Mouse (Mus musculus): ENCODE measurements around the gene Eef1b2. TPM values are rescaled to one million over a fixed set of nuclear protein-coding genes. Genes with fewer than 3 reads are reported as not detected.
A peak's percentile ranks its signal among the peaks of the same experiment; 100 is the strongest.
"Not testable (repeated sequence)": the region's sequence is repeated elsewhere in the genome, so short reads cannot be mapped to it uniquely, and the experiment has no call there.

Eef1b2 gene
- 495 and 539 TPM in 2 replicates for polyA plus RNA-seq (2014; fragmentation: Nextera tagmentation; extraction: Ambion mirVana)

DNA sequence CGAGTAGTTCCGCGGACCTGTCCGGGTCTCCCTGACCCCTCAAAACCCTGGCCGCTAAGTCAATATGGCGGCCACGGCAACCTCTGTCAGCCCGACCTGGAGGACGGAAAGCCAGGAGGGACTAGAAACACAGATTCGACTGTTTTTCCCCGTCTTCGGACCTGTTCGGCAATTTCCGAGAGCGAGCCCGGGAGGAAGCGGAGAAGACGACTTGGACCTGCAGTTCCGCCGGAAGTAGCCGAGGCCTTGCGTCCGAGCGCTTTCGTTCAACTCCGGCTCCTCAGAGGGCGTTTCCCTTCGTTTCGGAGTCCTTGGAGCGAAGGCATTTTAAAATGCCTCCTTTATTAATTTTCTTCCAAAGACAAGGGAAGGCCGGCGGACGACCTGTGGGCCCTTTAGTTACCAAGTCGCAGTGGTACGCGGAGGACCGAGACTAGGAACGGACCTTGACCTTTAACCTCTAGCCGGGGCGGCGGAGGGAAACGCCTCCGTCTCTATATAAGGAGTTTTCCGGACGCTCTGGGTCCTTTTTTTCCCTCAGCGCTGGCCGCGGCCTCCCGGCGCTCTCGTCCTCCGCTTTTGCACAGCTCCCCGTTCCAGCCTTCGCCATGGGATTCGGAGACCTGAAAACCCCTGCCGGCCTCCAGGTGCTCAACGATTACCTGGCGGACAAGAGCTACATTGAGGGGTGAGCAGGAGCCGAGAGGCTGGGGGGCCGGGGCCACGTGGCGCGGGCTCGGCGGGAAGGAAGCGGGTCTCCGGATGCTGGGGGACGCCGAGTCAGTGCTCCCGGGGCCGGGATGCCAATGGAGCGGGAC is at the start of gene Eef1b2, which contains the start of gene Ndufs1:
Gene Eef1b2, plus strand, starts transcription at position 222 of the 818 bp plus-strand sequence.
Gene Ndufs1, minus strand, starts transcription at position 230 of the 818 bp plus-strand sequence.
- peak; percentile 90 for ATAC-seq (ENCODE audit: low read depth)
- under 1% methylated on average over 72 of the region's 72 CpGs for WGBS
- peak within 1 kb of the TSS; percentile 95 for H3K4me3 ChIP-seq (ENCODE audit: low read depth, low read length)
- no peaks in the 10 kb centered on the region; the same call in 1 of the 2 replicates for H3K27me3 ChIP-seq (ENCODE audit: control insufficient read depth, insufficient read depth, low read length)
- H3K4me2 ChIP-seq (ENCODE audit: low read depth, low read length) = peak within 1 kb of the TSS; percentile 75
- peak within 1 kb of the TSS; percentile 87 for H3K27ac ChIP-seq (ENCODE audit: low read depth, low read length)
- no peaks in the 10 kb centered on the region for H3K9me3 ChIP-seq (ENCODE audit: control insufficient read depth, low read length)
- H3K9ac ChIP-seq (replicated peaks; ENCODE audit: low read depth, low read length) = peak within 1 kb of the TSS; percentile 91
- H3K4me1 ChIP-seq (ENCODE audit: control insufficient read depth, insufficient read depth, low read length) = peaks cover 20% of the 10 kb centered on the region
- peaks cover 12% of the 10 kb centered on the region; the same call in 1 of the 2 replicates for H3K36me3 ChIP-seq (ENCODE audit: control insufficient read depth, insufficient read depth, low read length)

DNA sequence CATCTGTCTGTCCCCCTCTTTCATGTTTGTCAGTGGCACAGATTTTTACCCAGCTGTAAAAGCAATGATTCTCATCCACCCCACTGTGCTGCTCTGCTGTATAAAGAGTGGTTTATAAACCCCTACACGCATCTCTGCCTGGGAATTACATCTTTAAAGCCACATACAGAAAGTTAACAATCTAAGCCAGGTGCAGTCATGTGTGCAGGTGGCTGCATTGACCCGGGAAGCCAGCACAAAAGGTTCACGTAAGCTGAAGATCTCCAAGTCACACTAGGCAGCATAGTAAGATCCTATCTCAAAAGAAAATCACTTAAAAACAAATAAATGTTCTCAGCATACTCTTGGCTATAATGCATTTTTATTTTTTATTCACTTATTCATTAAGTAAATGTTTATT is 47.4 kb upstream of the Eef1b2 start:
- ATAC-seq (ENCODE audit: low read depth) = no peak
- H3K4me2 ChIP-seq (ENCODE audit: low read depth, low read length) = no peak overlapping the region
- no peaks in the 10 kb centered on the region for H3K9me3 ChIP-seq (ENCODE audit: control insufficient read depth, low read length)
- 0 out of 2 replicates have a peak, but pooled peaks cover 3% of the 10 kb centered on the region for H3K4me1 ChIP-seq (ENCODE audit: control insufficient read depth, insufficient read depth, low read length)
- H3K27ac ChIP-seq (ENCODE audit: low read depth, low read length) = no peak overlapping the region
- no peak overlapping the region for H3K9ac ChIP-seq (replicated peaks; ENCODE audit: low read depth, low read length)
- WGBS = 46% methylated on average over 3 of the region's 3 CpGs
- no peak overlapping the region for H3K4me3 ChIP-seq (ENCODE audit: low read depth, low read length)
- no peaks in the 10 kb centered on the region for H3K36me3 ChIP-seq (ENCODE audit: control insufficient read depth, insufficient read depth, low read length)
- H3K27me3 ChIP-seq (ENCODE audit: control insufficient read depth, insufficient read depth, low read length) = no peaks in the 10 kb centered on the region

DNA sequence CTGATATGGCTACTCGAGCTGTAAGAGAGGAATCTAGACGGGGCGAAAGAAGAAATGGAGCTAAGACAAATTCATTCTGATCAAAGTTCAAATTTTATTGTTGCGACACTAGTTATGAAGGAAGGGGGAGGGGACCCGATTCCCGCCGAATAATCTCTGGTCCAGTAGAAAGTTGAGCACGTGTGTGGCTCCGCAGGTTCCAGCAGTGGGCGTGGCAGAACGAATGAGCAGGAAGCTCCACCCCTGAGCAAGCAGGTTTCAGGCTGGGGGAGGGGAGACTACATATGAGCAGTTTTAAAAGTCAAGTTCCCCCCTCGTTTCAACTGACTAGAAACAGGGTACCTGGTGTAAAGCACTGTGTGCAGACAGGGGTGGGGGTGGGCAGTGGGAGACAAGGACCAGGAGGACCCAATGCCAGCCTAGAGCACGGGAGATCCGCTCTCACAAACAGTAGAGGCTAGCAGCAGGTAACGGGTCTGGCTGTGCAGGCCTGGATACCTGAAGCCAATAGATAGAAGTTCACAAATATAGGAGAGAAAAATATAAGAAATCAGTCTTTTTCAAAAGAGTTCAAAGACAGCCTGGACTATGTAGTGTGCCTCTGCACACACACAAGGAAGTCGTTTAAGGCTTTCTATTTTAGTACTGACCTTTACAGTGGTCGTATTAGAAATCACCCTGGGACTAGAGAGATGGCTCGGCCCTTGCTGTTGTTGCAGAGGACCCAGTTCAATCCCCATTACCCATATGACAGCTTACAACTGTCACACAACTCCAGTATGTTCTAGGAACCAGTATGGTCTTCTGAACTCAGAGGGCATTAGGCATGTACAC is 46.6 kb upstream of the Eef1b2 start:
- ATAC-seq (ENCODE audit: low read depth) = peak; percentile 31; the same call in 1 of the 2 replicates
- H3K36me3 ChIP-seq (ENCODE audit: control insufficient read depth, insufficient read depth, low read length) = no peaks in the 10 kb centered on the region
- no peak overlapping the region for H3K27ac ChIP-seq (ENCODE audit: low read depth, low read length)
- H3K4me2 ChIP-seq (ENCODE audit: low read depth, low read length) = peak overlapping the region; percentile 35; the same call in 1 of the 2 replicates
- H3K9ac ChIP-seq (replicated peaks; ENCODE audit: low read depth, low read length) = no peak overlapping the region
- WGBS = 24% methylated on average over 18 of the region's 18 CpGs
- 0 out of 2 replicates have a peak, but pooled peaks cover 3% of the 10 kb centered on the region for H3K4me1 ChIP-seq (ENCODE audit: control insufficient read depth, insufficient read depth, low read length)
- H3K9me3 ChIP-seq (ENCODE audit: control insufficient read depth, low read length) = no peaks in the 10 kb centered on the region
- H3K4me3 ChIP-seq (ENCODE audit: low read depth, low read length) = no peak overlapping the region
- H3K27me3 ChIP-seq (ENCODE audit: control insufficient read depth, insufficient read depth, low read length) = no peaks in the 10 kb centered on the region

DNA sequence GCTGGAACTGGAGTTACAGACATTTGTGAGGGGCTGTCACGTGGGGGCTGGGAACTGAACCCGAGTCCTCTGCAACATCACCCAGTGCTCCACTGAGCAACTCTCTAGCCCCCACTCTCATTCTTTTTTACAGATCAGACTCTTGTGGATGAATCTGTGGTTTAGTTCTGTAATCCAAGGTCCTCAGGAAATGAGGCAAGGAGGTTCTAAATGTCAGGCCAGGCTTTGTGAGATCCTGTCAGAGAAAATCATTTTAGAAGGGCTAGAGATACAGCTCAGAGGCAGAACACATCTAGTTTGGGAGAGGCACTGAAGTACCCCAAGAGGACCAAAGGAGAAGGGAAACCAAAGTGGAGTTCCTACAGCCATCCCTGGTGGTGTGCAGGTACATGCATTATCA is 45.7 kb upstream of the Eef1b2 start:
- ATAC-seq (ENCODE audit: low read depth) = no peak
- Histone ChIP-seq H3K4me2 (ENCODE audit: low read depth, low read length) (no peak overlapping the region), H3K27me3 (ENCODE audit: control insufficient read depth, insufficient read depth, low read length) (no peaks in the 10 kb centered on the region), H3K4me3 (ENCODE audit: low read depth, low read length) (no peak overlapping the region), H3K36me3 (ENCODE audit: control insufficient read depth, insufficient read depth, low read length) (no peaks in the 10 kb centered on the region), H3K4me1 (ENCODE audit: control insufficient read depth, insufficient read depth, low read length) (0 out of 2 replicates have a peak, but pooled peaks cover 3% of the 10 kb centered on the region), H3K9ac (replicated peaks; ENCODE audit: low read depth, low read length) (no peak overlapping the region), H3K9me3 (ENCODE audit: control insufficient read depth, low read length) (no peaks in the 10 kb centered on the region), H3K27ac (ENCODE audit: low read depth, low read length) (no peak overlapping the region)
- 94% methylated on average over 2 of the region's 2 CpGs for WGBS

DNA sequence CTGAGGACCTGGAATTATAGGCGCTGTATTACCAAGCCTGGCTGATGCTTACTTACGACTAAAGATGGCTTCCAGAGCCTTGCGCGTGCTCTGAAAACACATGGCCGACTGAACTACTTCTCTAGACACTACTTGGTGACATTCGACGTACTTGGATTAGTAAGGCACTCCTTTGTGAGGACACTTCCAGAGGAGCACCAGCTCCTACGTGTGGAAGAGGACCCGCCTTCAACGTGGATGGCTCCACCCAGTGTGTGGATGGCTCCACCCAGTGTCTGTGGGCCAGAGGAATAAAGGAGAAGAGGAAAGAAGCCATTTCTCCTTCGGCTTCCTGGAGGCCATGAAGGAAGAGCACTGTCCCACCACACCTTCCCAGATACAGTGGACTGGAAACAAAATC is 44.9 kb upstream of the Eef1b2 start:
- Histone ChIP-seq H3K4me2 (ENCODE audit: low read depth, low read length) (no peak overlapping the region), H3K9me3 (ENCODE audit: control insufficient read depth, low read length) (no peaks in the 10 kb centered on the region), H3K9ac (replicated peaks; ENCODE audit: low read depth, low read length) (no peak overlapping the region), H3K36me3 (ENCODE audit: control insufficient read depth, insufficient read depth, low read length) (no peaks in the 10 kb centered on the region), H3K27me3 (ENCODE audit: control insufficient read depth, insufficient read depth, low read length) (no peaks in the 10 kb centered on the region), H3K4me1 (ENCODE audit: control insufficient read depth, insufficient read depth, low read length) (0 out of 2 replicates have a peak, but pooled peaks cover 3% of the 10 kb centered on the region), H3K4me3 (ENCODE audit: low read depth, low read length) (no peak overlapping the region), H3K27ac (ENCODE audit: low read depth, low read length) (no peak overlapping the region)
- ATAC-seq (ENCODE audit: low read depth) = no peak
- WGBS = 93% methylated on average over 11 of the region's 11 CpGs

DNA sequence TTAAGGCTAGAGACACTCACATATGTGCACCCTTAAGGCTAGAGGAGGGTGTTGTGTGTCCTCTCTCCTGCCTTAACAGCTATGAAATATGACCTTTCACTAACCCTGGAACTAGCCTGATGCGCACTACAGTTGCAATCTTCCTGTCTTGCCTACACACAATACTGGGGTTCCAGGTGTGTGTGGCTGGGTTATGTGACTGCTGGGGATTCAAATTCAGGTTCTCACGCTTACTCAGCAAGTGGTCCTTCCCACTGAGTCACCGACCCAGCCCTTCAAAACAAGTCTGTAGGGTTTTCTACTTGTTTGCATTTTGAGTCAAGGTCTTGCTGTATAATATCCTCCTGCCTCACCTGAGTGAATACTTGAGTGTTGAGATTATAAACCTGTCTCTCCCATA is 42.1 kb upstream of the Eef1b2 start:
- WGBS = 84% methylated on average over 3 of the region's 3 CpGs
- no peaks in the 10 kb centered on the region for H3K27me3 ChIP-seq (ENCODE audit: control insufficient read depth, insufficient read depth, low read length)
- no peaks in the 10 kb centered on the region for H3K4me1 ChIP-seq (ENCODE audit: control insufficient read depth, insufficient read depth, low read length)
- no peak overlapping the region for H3K9ac ChIP-seq (replicated peaks; ENCODE audit: low read depth, low read length)
- H3K27ac ChIP-seq (ENCODE audit: low read depth, low read length) = no peak overlapping the region
- no peak overlapping the region for H3K4me3 ChIP-seq (ENCODE audit: low read depth, low read length)
- no peaks in the 10 kb centered on the region for H3K9me3 ChIP-seq (ENCODE audit: control insufficient read depth, low read length)
- no peak for ATAC-seq (ENCODE audit: low read depth)
- no peaks in the 10 kb centered on the region for H3K36me3 ChIP-seq (ENCODE audit: control insufficient read depth, insufficient read depth, low read length)
- no peak overlapping the region for H3K4me2 ChIP-seq (ENCODE audit: low read depth, low read length)

DNA sequence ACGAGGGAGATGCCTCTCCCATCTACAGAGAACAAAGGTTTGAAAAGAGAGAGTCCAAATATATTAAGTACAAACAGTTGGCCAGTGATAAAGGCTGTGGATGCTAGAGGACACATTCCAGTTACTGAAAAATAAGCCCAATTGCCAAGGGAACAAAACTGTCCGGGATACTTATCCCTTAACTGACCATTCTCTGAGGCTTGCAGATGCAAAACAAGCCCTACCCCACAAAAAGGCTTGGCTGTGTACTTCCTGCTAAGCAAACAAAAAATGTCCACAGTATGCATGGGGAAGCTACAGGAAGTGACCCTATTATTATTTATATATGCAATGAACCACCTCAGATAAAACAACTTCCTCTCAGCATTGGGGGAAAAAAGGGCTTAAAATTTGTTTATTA is 38.7 kb upstream of the Eef1b2 start:
- no peaks in the 10 kb centered on the region for H3K27me3 ChIP-seq (ENCODE audit: control insufficient read depth, insufficient read depth, low read length)
- H3K4me2 ChIP-seq (ENCODE audit: low read depth, low read length) = no peak overlapping the region
- H3K9ac ChIP-seq (replicated peaks; ENCODE audit: low read depth, low read length) = no peak overlapping the region
- no peaks in the 10 kb centered on the region for H3K9me3 ChIP-seq (ENCODE audit: control insufficient read depth, low read length)
- 84% methylated on average over 2 of the region's 2 CpGs for WGBS
- no peak for ATAC-seq (ENCODE audit: low read depth)
- peaks cover 6% of the 10 kb centered on the region for H3K36me3 ChIP-seq (ENCODE audit: control insufficient read depth, insufficient read depth, low read length)
- no peak overlapping the region for H3K27ac ChIP-seq (ENCODE audit: low read depth, low read length)
- no peak overlapping the region for H3K4me3 ChIP-seq (ENCODE audit: low read depth, low read length)
- H3K4me1 ChIP-seq (ENCODE audit: control insufficient read depth, insufficient read depth, low read length) = no peaks in the 10 kb centered on the region

DNA sequence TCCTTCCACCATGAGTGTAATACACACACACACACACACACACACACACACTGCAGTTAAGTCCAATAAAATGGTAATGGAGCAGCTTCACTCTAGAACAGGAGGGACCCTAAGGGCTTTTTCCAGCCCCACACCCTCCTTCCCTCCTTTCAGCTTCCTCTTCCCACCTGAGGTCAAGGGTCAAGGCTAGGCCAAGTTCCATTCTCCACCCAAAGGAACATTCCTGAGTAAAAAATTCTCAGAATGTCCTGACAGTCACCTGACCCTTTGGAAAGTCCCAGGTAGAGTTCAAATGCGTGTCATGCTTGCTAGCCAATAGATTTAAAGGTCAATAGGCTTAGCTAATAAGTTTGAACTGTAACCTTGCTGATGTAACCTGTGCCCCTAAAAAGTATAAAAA is 38.0 kb upstream of the Eef1b2 start:
- H3K4me2 ChIP-seq (ENCODE audit: low read depth, low read length); H3K27ac ChIP-seq (ENCODE audit: low read depth, low read length); ATAC-seq (ENCODE audit: low read depth); H3K4me3 ChIP-seq (ENCODE audit: low read depth, low read length); H3K27me3 ChIP-seq (ENCODE audit: control insufficient read depth, insufficient read depth, low read length); H3K36me3 ChIP-seq (ENCODE audit: control insufficient read depth, insufficient read depth, low read length); H3K4me1 ChIP-seq (ENCODE audit: control insufficient read depth, insufficient read depth, low read length); H3K9me3 ChIP-seq (ENCODE audit: control insufficient read depth, low read length); H3K9ac ChIP-seq (replicated peaks; ENCODE audit: low read depth, low read length): not testable (repeated sequence)
- 100% methylated on average over 1 of the region's 1 CpGs for WGBS

DNA sequence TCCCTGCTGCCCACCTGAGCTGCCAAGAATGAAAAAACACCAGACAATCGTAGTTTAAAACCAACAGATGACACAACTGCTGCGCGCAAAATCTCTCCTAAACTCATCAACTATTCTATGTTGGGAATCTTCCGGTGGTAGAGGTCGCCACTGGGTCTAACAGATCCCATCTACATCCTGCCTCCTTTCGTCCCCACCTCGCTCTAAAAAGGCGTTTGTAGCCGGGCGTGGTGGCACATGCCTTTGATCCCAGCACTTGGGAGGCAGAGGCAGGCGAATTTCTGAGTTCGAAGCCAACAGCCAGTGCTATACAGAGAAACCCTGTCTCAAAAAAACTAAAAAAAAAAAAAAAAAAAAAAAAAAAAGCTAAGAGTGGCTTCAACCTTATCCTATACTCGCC is 36.4 kb upstream of the Eef1b2 start:
- WGBS = 95% methylated on average over 13 of the region's 13 CpGs
- no peak overlapping the region for H3K4me3 ChIP-seq (ENCODE audit: low read depth, low read length)
- H3K27me3 ChIP-seq (ENCODE audit: control insufficient read depth, insufficient read depth, low read length) = no peaks in the 10 kb centered on the region
- H3K9me3 ChIP-seq (ENCODE audit: control insufficient read depth, low read length) = no peaks in the 10 kb centered on the region
- no peaks in the 10 kb centered on the region for H3K4me1 ChIP-seq (ENCODE audit: control insufficient read depth, insufficient read depth, low read length)
- no peak overlapping the region for H3K9ac ChIP-seq (replicated peaks; ENCODE audit: low read depth, low read length)
- no peak overlapping the region for H3K4me2 ChIP-seq (ENCODE audit: low read depth, low read length)
- no peak overlapping the region for H3K27ac ChIP-seq (ENCODE audit: low read depth, low read length)
- no peak for ATAC-seq (ENCODE audit: low read depth)
- H3K36me3 ChIP-seq (ENCODE audit: control insufficient read depth, insufficient read depth, low read length) = peaks cover 22% of the 10 kb centered on the region

All from neural tube, embryonic 14.5 days (tissue).